ENCODE assay signal across 35 mouse cellular contexts in the genomic region with DNA sequence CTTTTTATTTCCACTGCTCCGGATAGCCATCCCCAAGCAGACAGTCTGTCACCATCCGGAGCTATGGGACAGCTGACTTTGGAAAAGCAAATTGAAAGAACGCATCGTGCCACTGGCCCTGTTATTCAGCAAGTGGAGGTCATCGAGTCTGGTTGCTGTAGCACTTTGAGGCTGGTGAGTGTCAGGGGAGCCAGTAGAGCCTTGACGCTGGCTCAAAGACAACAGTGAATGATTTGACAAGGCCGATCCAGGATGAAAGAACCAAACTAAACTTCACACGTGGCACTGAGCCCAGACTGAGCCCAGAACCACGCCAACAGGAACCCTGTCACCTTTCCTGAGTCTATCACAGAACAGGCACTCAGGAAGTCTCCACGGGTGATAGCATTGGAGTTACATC.
A peak's percentile ranks its signal among the peaks of the same experiment; 100 is the strongest.
DNase-seq lines count a peak whose midpoint lies in the region; ATAC-seq and TF ChIP-seq lines count a peak whose summit lies in the region.
"Had no signal": no experiment of that assay in that cellular context is flagged by ENCODE, and none has a peak within 500 bp of the region (broad histone marks: within the 10 kb centered on the region; RNA-seq: fewer than 3 reads in every experiment).

No protein-coding gene starts in this region.

- H3K4me2 ChIP-seq in embryonic facial prominence, embryonic 15.5 days (replicated peaks): no peak overlapping the region
- no peak overlapping the region; the same call in 1 of the 2 replicates for H3K4me2 ChIP-seq in limb, embryonic 13.5 days (replicated peaks)
- H3K4me2 ChIP-seq: embryonic facial prominence, embryonic 12.5 days; forebrain, embryonic 15.5 days; heart, embryonic 11.5 days; hindbrain, embryonic 15.5 days; liver, embryonic 13.5 days; midbrain, embryonic 15.5 days; neural tube, embryonic 15.5 days had no signal

- DNase-seq in embryonic facial prominence, embryonic 10.5 days (ENCODE audit: low spot score): no peak
- DNase-seq in testis, postnatal 10 days (ENCODE audit: low spot score): no peak
- no peak for DNase-seq in heart, postnatal 4 days
- no peak for DNase-seq in thymus, postnatal 0 days (ENCODE audit: low spot score)
- DNase-seq: cerebellum, adult 11 months; cerebellum, adult 9-10 months; cerebellum, postnatal 36 days; gastrocnemius, adult 2 months; gastrocnemius, postnatal 36 days; heart, adult 18-20 months; heart, postnatal 36 days; kidney, adult 11 months; kidney, postnatal 10 days; layer of hippocampus, postnatal 36 days; liver, embryonic 13.5 days; lung, adult 2 months; lung, postnatal 10 days; retina, postnatal 1 day; right cerebral cortex, postnatal 25 days; spleen, adult 18-20 months; thymus, adult 2 months; thymus, postnatal 4 days had no signal

- no peaks in the 10 kb centered on the region for H3K9me3 ChIP-seq in embryonic facial prominence, embryonic 15.5 days (replicated peaks)
- H3K9me3 ChIP-seq in embryonic facial prominence, embryonic 10.5 days: peaks cover 4% of the 10 kb centered on the region; the same call in 1 of the 2 replicates
- H3K9me3 ChIP-seq in limb, embryonic 13.5 days: no peaks in the 10 kb centered on the region
- H3K9me3 ChIP-seq: embryonic facial prominence, embryonic 12.5 days; forebrain, embryonic 15.5 days; hindbrain, embryonic 15.5 days; midbrain, embryonic 15.5 days; neural tube, embryonic 15.5 days had no signal

- no peak for TF ChIP-seq POLR2A in testis, adult 2 months (IDR thresholded peaks at IDR 0.05; ENCODE audit: control insufficient read depth, low read depth, low read length)

- H3K4me3 ChIP-seq in embryonic facial prominence, embryonic 15.5 days (replicated peaks): no peak overlapping the region
- no peak overlapping the region for H3K4me3 ChIP-seq in embryonic facial prominence, embryonic 10.5 days
- H3K4me3 ChIP-seq in testis, adult 2 months (ENCODE audit: control insufficient read depth, low read depth, low read length): peak overlapping the region; percentile 54
- no peak overlapping the region for H3K4me3 ChIP-seq in limb, embryonic 13.5 days
- H3K4me3 ChIP-seq: embryonic facial prominence, embryonic 12.5 days; forebrain, embryonic 10.5 days; forebrain, embryonic 15.5 days; gastrocnemius, adult 2 months; hindbrain, embryonic 15.5 days; liver, embryonic 13.5 days; midbrain, embryonic 15.5 days; neural tube, embryonic 15.5 days had no signal

- H3K27ac ChIP-seq in embryonic facial prominence, embryonic 15.5 days (replicated peaks): 0 out of 2 replicates have a peak overlapping the region, but pooled peaks have one; percentile 82
- no peak overlapping the region for H3K27ac ChIP-seq in embryonic facial prominence, embryonic 10.5 days (replicated peaks)
- H3K27ac ChIP-seq in testis, adult 2 months (ENCODE audit: control insufficient read depth, insufficient read depth, low read depth, low read length): no peak overlapping the region
- H3K27ac ChIP-seq in limb, embryonic 13.5 days: peak overlapping the region; percentile 44; the same call in 1 of the 2 replicates
- H3K27ac ChIP-seq: embryonic facial prominence, embryonic 12.5 days; forebrain, embryonic 15.5 days; gastrocnemius, adult 2 months; hindbrain, embryonic 15.5 days; liver, embryonic 13.5 days; macrophage; midbrain, embryonic 15.5 days; neural tube, embryonic 15.5 days had no signal

- 84% methylated on average over 10 of the region's 10 CpGs for WGBS in embryonic facial prominence, embryonic 15.5 days
- WGBS in embryonic facial prominence, embryonic 10.5 days: 92% methylated on average over 10 of the region's 10 CpGs
- WGBS in limb, embryonic 13.5 days: 64% methylated on average over 10 of the region's 10 CpGs

- TF ChIP-seq CTCF in testis, adult 2 months (IDR thresholded peaks at IDR 0.05; ENCODE audit: control insufficient read depth, insufficient read depth, insufficient replicate concordance, low read depth, low read length): no peak

- no peak for ATAC-seq in embryonic facial prominence, embryonic 15.5 days (ENCODE audit: insufficient number of reproducible peaks, low FRiP score, low TSS enrichment, low read depth)
- ATAC-seq in limb, embryonic 13.5 days (ENCODE audit: low FRiP score, low read depth): no peak
- ATAC-seq: forebrain, embryonic 15.5 days; inflammation-experienced regulatory T-cells, adult 6 months; midbrain, embryonic 15.5 days had no signal

- H3K4me1 ChIP-seq in embryonic facial prominence, embryonic 15.5 days: peaks cover 18% of the 10 kb centered on the region
- H3K4me1 ChIP-seq in embryonic facial prominence, embryonic 10.5 days: no peaks in the 10 kb centered on the region
- H3K4me1 ChIP-seq in testis, adult 2 months (ENCODE audit: control insufficient read depth, insufficient read depth, low read length): no peaks in the 10 kb centered on the region
- peaks cover 62% of the 10 kb centered on the region for H3K4me1 ChIP-seq in limb, embryonic 13.5 days
- H3K4me1 ChIP-seq: embryonic facial prominence, embryonic 12.5 days; hindbrain, embryonic 15.5 days; liver, embryonic 13.5 days; midbrain, embryonic 15.5 days; neural tube, embryonic 15.5 days had no signal

- no peak overlapping the region for H3K9ac ChIP-seq in embryonic facial prominence, embryonic 15.5 days
- H3K9ac ChIP-seq in limb, embryonic 13.5 days: no peak overlapping the region
- H3K9ac ChIP-seq: embryonic facial prominence, embryonic 12.5 days; forebrain, embryonic 15.5 days; hindbrain, embryonic 15.5 days; liver, embryonic 13.5 days; midbrain, embryonic 15.5 days; neural tube, embryonic 15.5 days had no signal

- no peaks in the 10 kb centered on the region for H3K36me3 ChIP-seq in embryonic facial prominence, embryonic 15.5 days
- H3K36me3 ChIP-seq in embryonic facial prominence, embryonic 10.5 days (replicated peaks): no peaks in the 10 kb centered on the region
- no peaks in the 10 kb centered on the region for H3K36me3 ChIP-seq in testis, adult 2 months (ENCODE audit: control insufficient read depth, insufficient read depth, low read length)
- H3K36me3 ChIP-seq in limb, embryonic 13.5 days: no peaks in the 10 kb centered on the region
- H3K36me3 ChIP-seq: embryonic facial prominence, embryonic 12.5 days; forebrain, embryonic 10.5 days; forebrain, embryonic 15.5 days; G1E; hindbrain, embryonic 15.5 days; liver, embryonic 13.5 days; midbrain, embryonic 15.5 days; neural tube, embryonic 15.5 days had no signal

- no peaks in the 10 kb centered on the region for H3K27me3 ChIP-seq in embryonic facial prominence, embryonic 15.5 days
- no peaks in the 10 kb centered on the region; the same call in 1 of the 2 replicates for H3K27me3 ChIP-seq in embryonic facial prominence, embryonic 10.5 days (replicated peaks; ENCODE audit: low read depth, poor library complexity, severe bottlenecking)
- H3K27me3 ChIP-seq in testis, adult 2 months (ENCODE audit: control insufficient read depth, insufficient read depth, low read length): no peaks in the 10 kb centered on the region
- peaks cover 15% of the 10 kb centered on the region for H3K27me3 ChIP-seq in limb, embryonic 13.5 days
- H3K27me3 ChIP-seq: embryonic facial prominence, embryonic 12.5 days; forebrain, embryonic 15.5 days; hindbrain, embryonic 15.5 days; liver, embryonic 13.5 days; midbrain, embryonic 15.5 days; neural tube, embryonic 15.5 days had no signal

Comparison
In these comparisons a context has a peak if more than half of its experiments do, and no peak if none do; other contexts are left out.
1. H3K27ac ChIP-seq: peak in embryonic facial prominence, embryonic 15.5 days (single experiment) and limb, embryonic 13.5 days (single experiment); none in embryonic facial prominence, embryonic 10.5 days (single experiment) and testis, adult 2 months (single experiment).